Mouse (Mus musculus) hindbrain, embryonic 10.5 days (tissue): Measurements from ENCODE around the gene Soat1. TPM values are rescaled to one million over a fixed set of nuclear protein-coding genes. Genes with fewer than 3 reads are reported as not detected.

ENCODE experiments used
- DNase-seq: peaks from one replicate; pipeline ENCODE4 v3.0.0-alpha.2; 2017; ENCODE audit warnings: low spot score
- H3K27ac ChIP-seq: fragments of 300-500 bp; sonication (generic); 2 replicates; pipeline ENCODE4 v1.5.1; 2016; ENCODE audit warnings: mild to moderate bottlenecking, moderate library complexity
- H3K27me3 ChIP-seq: fragments of 300-500 bp; sonication (generic); 2 replicates; pipeline ENCODE4 v1.6.1; 2016; ENCODE audit warnings: mild to moderate bottlenecking; ENCODE audit not compliant: poor library complexity, insufficient read depth, severe bottlenecking
- H3K36me3 ChIP-seq: fragments of 300-500 bp; sonication (generic); 2 replicates; pipeline ENCODE4 v1.6.1; 2016; ENCODE audit warnings: mild to moderate bottlenecking, moderate library complexity
- H3K4me1 ChIP-seq: fragments of 300-500 bp; sonication (generic); replicated peaks from 2 replicates; pipeline ENCODE4 v1.6.1; 2016; ENCODE audit warnings: mild to moderate bottlenecking
- H3K4me3 ChIP-seq: fragments of 300-500 bp; sonication (generic); 2 replicates; pipeline ENCODE4 v1.5.1; 2016; ENCODE audit warnings: mild to moderate bottlenecking, moderate library complexity
- H3K9me3 ChIP-seq: fragments of 300-500 bp; sonication (generic); 2 replicates; pipeline ENCODE4 v1.6.1; 2016; ENCODE audit warnings: mild to moderate bottlenecking, moderate library complexity
- WGBS: fragments of 180-500 bp; shearing (Covaris S2); methylation state at CpG from one replicate; pipeline ENCODE4 v1.1.7; 2016; 5-methylcytosine and 5-hydroxymethylcytosine counted together
- polyA plus RNA-seq: library from polyadenylated mRNA; unstranded; fragments of >200 nt; fragmentation: Nextera tagmentation; extraction: Ambion mirVana; gene quantifications from 2 replicates; pipeline ENCODE4 v1.2.1, GENCODE M21; 2016

The Soat1 gene
- polyA plus RNA-seq, 1 experiment from 2014 or later, result 22.2 TPM

- Histone ChIP-seq H3K4me1 (peaks cover 21% of the 10 kb centered on the region), H3K4me3 (no peak overlapping the region), H3K27me3 (peaks cover 6% of the 10 kb centered on the region), H3K27ac (no peak overlapping the region), H3K9me3 (no peaks in the 10 kb centered on the region), H3K36me3 (no peaks in the 10 kb centered on the region)
- DNase-seq, result no peak
- 39% methylated on average over 7 of the region's 7 CpGs for WGBS
These were observed 2.4 kb upstream of the Soat1 start for GRCm38 (mm10) chr1:156476535-156476934.

- Histone ChIP-seq H3K4me1 (peaks cover 21% of the 10 kb centered on the region), H3K36me3 (no peaks in the 10 kb centered on the region), H3K27ac (no peak overlapping the region), H3K27me3 (peaks cover 6% of the 10 kb centered on the region), H3K9me3 (no peaks in the 10 kb centered on the region), H3K4me3 (no peak overlapping the region)
- no peak for DNase-seq
- 23% methylated on average over 2 of the region's 2 CpGs for WGBS
These were observed 1.9 kb upstream of the Soat1 start for GRCm38 (mm10) chr1:156476016-156476415.

GRCm38 (mm10) chr1:156474854-156475253 lies 723 bp upstream of the Soat1 start:
- Histone ChIP-seq H3K4me1 (peaks cover 21% of the 10 kb centered on the region), H3K36me3 (peaks cover 3% of the 10 kb centered on the region; the same call in 1 of the 2 replicates), H3K27me3 (peaks cover 6% of the 10 kb centered on the region), H3K27ac (no peak overlapping the region), H3K4me3 (no peak overlapping the region), H3K9me3 (no peaks in the 10 kb centered on the region)
- 39% methylated on average over 3 of the region's 3 CpGs for WGBS
- no peak for DNase-seq

- peaks cover 7% of the 10 kb centered on the region for H3K9me3 ChIP-seq
- DNase-seq, result peak; percentile 54
- peaks cover 6% of the 10 kb centered on the region for H3K27me3 ChIP-seq
- peaks cover 21% of the 10 kb centered on the region for H3K4me1 ChIP-seq
- H3K27ac ChIP-seq, result peak overlapping the region; percentile 41; the same call in 1 of the 2 replicates
- H3K4me3 ChIP-seq, result peak overlapping the region; percentile 74
- 2% methylated on average over 11 of the region's 11 CpGs for WGBS
- peaks cover 11% of the 10 kb centered on the region for H3K36me3 ChIP-seq
These were observed 1.1 kb downstream of the Soat1 start for GRCm38 (mm10) chr1:156473003-156473402.

- no peak for DNase-seq
- Histone ChIP-seq H3K9me3 (peaks cover 7% of the 10 kb centered on the region), H3K36me3 (peaks cover 18% of the 10 kb centered on the region), H3K27me3 (no peaks in the 10 kb centered on the region; the same call in 1 of the 2 replicates), H3K27ac (no peak overlapping the region), H3K4me3 (no peak overlapping the region), H3K4me1 (peaks cover 21% of the 10 kb centered on the region)
- 92% methylated on average over 7 of the region's 7 CpGs for WGBS
These were observed 2.2 kb downstream of the Soat1 start for GRCm38 (mm10) chr1:156471955-156472354.

GRCm38 (mm10) chr1:156471071-156471470 lies 3.1 kb downstream of the Soat1 start:
- WGBS, result 89% methylated on average over 3 of the region's 3 CpGs
- H3K27ac ChIP-seq, result no peak overlapping the region
- peaks cover 26% of the 10 kb centered on the region for H3K36me3 ChIP-seq
- H3K9me3 ChIP-seq, result peaks cover 14% of the 10 kb centered on the region
- H3K4me3 ChIP-seq, result no peak overlapping the region
- no peak for DNase-seq
- peaks cover 21% of the 10 kb centered on the region for H3K4me1 ChIP-seq
- no peaks in the 10 kb centered on the region for H3K27me3 ChIP-seq

- Histone ChIP-seq H3K36me3 (peaks cover 31% of the 10 kb centered on the region), H3K9me3 (peaks cover 14% of the 10 kb centered on the region), H3K4me1 (peaks cover 21% of the 10 kb centered on the region), H3K27me3 (no peaks in the 10 kb centered on the region), H3K4me3 (no peak overlapping the region), H3K27ac (no peak overlapping the region)
- 83% methylated on average over 7 of the region's 7 CpGs for WGBS
- no peak for DNase-seq
These were observed 3.6 kb downstream of the Soat1 start for GRCm38 (mm10) chr1:156470557-156470956.

- 93% methylated on average over 3 of the region's 3 CpGs for WGBS
- Histone ChIP-seq H3K27me3 (no peaks in the 10 kb centered on the region), H3K36me3 (peaks cover 42% of the 10 kb centered on the region), H3K27ac (no peak overlapping the region), H3K4me3 (no peak overlapping the region), H3K9me3 (peaks cover 14% of the 10 kb centered on the region), H3K4me1 (peaks cover 17% of the 10 kb centered on the region)
- no peak for DNase-seq
These were observed 5.6 kb downstream of the Soat1 start for GRCm38 (mm10) chr1:156468576-156468975.

- 90% methylated on average over 12 of the region's 12 CpGs for WGBS
- Histone ChIP-seq H3K9me3 (peaks cover 14% of the 10 kb centered on the region), H3K4me3 (no peak overlapping the region), H3K27ac (no peak overlapping the region), H3K4me1 (peaks cover 10% of the 10 kb centered on the region), H3K36me3 (peaks cover 47% of the 10 kb centered on the region), H3K27me3 (no peaks in the 10 kb centered on the region)
- DNase-seq, result no peak
These were observed 6.4 kb downstream of the Soat1 start for GRCm38 (mm10) chr1:156467655-156468255.

GRCm38 (mm10) chr1:156464963-156465362 lies 9.2 kb downstream of the Soat1 start:
- Histone ChIP-seq H3K4me3 (no peak overlapping the region), H3K36me3 (peaks cover 45% of the 10 kb centered on the region)
- no peak for DNase-seq

GRCm38 (mm10) chr1:156463981-156464853 lies 9.9 kb downstream of the Soat1 start:
- no peak overlapping the region for H3K27ac ChIP-seq
- no peak for DNase-seq
- H3K36me3 ChIP-seq, result peaks cover 37% of the 10 kb centered on the region
- peaks cover 9% of the 10 kb centered on the region for H3K9me3 ChIP-seq
- no peak overlapping the region for H3K4me3 ChIP-seq
- no peaks in the 10 kb centered on the region for H3K4me1 ChIP-seq
- no peaks in the 10 kb centered on the region for H3K27me3 ChIP-seq
- WGBS, result 91% methylated on average over 8 of the region's 8 CpGs

More at GRCm38 (mm10) chr1:156464963-156465362, 9.2 kb downstream of the Soat1 start:
- no peaks in the 10 kb centered on the region for H3K4me1 ChIP-seq
- no peaks in the 10 kb centered on the region for H3K27me3 ChIP-seq
- WGBS, result 89% methylated on average over 9 of the region's 9 CpGs
- H3K9me3 ChIP-seq, result peaks cover 14% of the 10 kb centered on the region
- H3K27ac ChIP-seq, result no peak overlapping the region

- H3K9me3 ChIP-seq, result peaks cover 8% of the 10 kb centered on the region
- H3K27me3 ChIP-seq, result no peaks in the 10 kb centered on the region
- H3K4me3 ChIP-seq, result no peak overlapping the region
- H3K36me3 ChIP-seq, result peaks cover 32% of the 10 kb centered on the region
- DNase-seq, result no peak
- no peaks in the 10 kb centered on the region for H3K4me1 ChIP-seq
- WGBS, result 84% methylated on average over 12 of the region's 12 CpGs
- H3K27ac ChIP-seq, result no peak overlapping the region
These were observed 11.7 kb downstream of the Soat1 start for GRCm38 (mm10) chr1:156462273-156462991.
